Mouse (Mus musculus) thymus, adult 2 months (tissue): ENCODE data around the gene Nkx6-1.

Experiments
- CTCF ChIP-seq: fragments of 200-500 bp; IDR thresholded peaks from 2 replicates; pipeline ENCODE4 v1.5.1; 2012; ENCODE audit warnings: mild to moderate bottlenecking, control low read depth, low read length, moderate library complexity, borderline replicate concordance; ENCODE audit not compliant: control insufficient read depth, poor library complexity, insufficient read depth; ENCODE audit errors: extremely low read depth
- POLR2A ChIP-seq: fragments of 200-500 bp; IDR thresholded peaks from 2 replicates; pipeline ENCODE4 v1.6.1; 2012; ENCODE audit warnings: mild to moderate bottlenecking, low read length, control low read depth, moderate library complexity; ENCODE audit not compliant: control insufficient read depth, poor library complexity, insufficient read depth; ENCODE audit errors: extremely low read depth

DNA sequence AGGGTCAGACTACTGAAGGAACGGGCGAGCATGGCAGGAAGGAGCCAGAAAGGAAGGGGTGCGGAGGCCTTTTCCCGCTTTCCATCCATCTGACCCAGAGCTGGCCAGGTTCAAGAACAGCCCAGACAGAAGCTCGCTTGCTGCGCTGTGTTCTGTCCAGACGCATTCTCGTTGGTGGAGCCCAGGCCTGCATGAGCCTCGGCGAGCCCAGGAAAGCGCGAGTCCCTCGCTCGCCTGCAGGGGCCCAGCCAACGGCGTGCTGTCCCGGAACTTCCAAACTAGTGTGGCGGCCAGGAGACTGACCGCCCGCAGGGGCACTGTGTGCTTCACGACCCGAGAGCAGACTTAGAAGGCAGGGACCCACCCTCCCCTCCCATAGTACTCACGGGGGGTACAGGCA lies 1.6 kb downstream of the Nkx6-1 start:
- TF ChIP-seq POLR2A (no peak), CTCF (no peak)
